Mouse (Mus musculus) hindbrain, postnatal 0 days (tissue): Measurements from ENCODE around the gene Ddx50. TPM values are rescaled to one million over a fixed set of nuclear protein-coding genes. Genes with fewer than 3 reads are reported as not detected.
"Not testable (repeated sequence)": the region's sequence is repeated elsewhere in the genome, so short reads cannot be mapped to it uniquely, and the experiment has no call there.

Experiments used
- ATAC-seq: fragments of 200-750 bp; cut with Nextera tagmentation; 2 replicates; pipeline ENCODE4 v1.8.0; 2017; ENCODE audit warnings: mild to moderate bottlenecking, moderate TSS enrichment, moderate library complexity
- DNase-seq: peaks from one replicate; pipeline ENCODE4 v3.0.0-alpha.2; 2015; ENCODE audit warnings: low spot score
- H3K27ac ChIP-seq: fragments of 300-500 bp; sonication (generic); 2 replicates; pipeline ENCODE4 v1.5.1; 2014; ENCODE audit warnings: mild to moderate bottlenecking
- H3K27me3 ChIP-seq: fragments of 300-500 bp; sonication (generic); 2 replicates; pipeline ENCODE4 v1.6.1; 2014; ENCODE audit warnings: low read length, mixed read lengths; ENCODE audit not compliant: insufficient read depth
- H3K36me3 ChIP-seq: fragments of 300-500 bp; sonication (generic); 2 replicates; pipeline ENCODE4 v1.6.1; 2014; ENCODE audit warnings: low read length, mixed read lengths; ENCODE audit not compliant: insufficient read depth
- H3K4me1 ChIP-seq: fragments of 300-500 bp; sonication (generic); 2 replicates; pipeline ENCODE4 v1.6.1; 2014; ENCODE audit warnings: antibody characterized with exemption, low read length, mixed read lengths; ENCODE audit not compliant: insufficient read depth
- H3K4me2 ChIP-seq: fragments of 300-500 bp; sonication (generic); 2 replicates; pipeline ENCODE4 v1.6.1; 2014; ENCODE audit warnings: low read depth, mild to moderate bottlenecking, low read length, moderate library complexity, mixed read lengths
- H3K4me3 ChIP-seq: fragments of 300-500 bp; sonication (generic); 2 replicates; pipeline ENCODE4 v1.5.1; 2014; ENCODE audit warnings: low read length
- H3K9ac ChIP-seq: fragments of 300-500 bp; sonication (generic); replicated peaks from 2 replicates; pipeline ENCODE4 v1.6.1; 2014; ENCODE audit warnings: mild to moderate bottlenecking, low read length, moderate library complexity, mixed read lengths
- H3K9me3 ChIP-seq: fragments of 300-500 bp; sonication (generic); 2 replicates; pipeline ENCODE4 v1.6.1; 2016; ENCODE audit warnings: low read length, mixed read lengths
- CTCF ChIP-seq: IDR thresholded peaks from 2 replicates; pipeline ENCODE4 v1.5.1; 2016; ENCODE audit warnings: antibody characterized with exemption, control low read depth, low read depth
- WGBS: fragments of 180-500 bp; shearing (Covaris S2); extraction: QIAGEN DNeasy Blood & Tissue Kit; methylation state at CpG from one replicate; pipeline ENCODE4 v1.1.7; 2014; 5-methylcytosine and 5-hydroxymethylcytosine counted together
- polyA plus RNA-seq: library from polyadenylated mRNA; unstranded; fragments of >200 nt; fragmentation: Nextera tagmentation; extraction: Ambion mirVana; gene quantifications from 2 replicates; pipeline ENCODE4 v1.2.1, GENCODE M21; 2015
- total RNA-seq: library from RNA; depleted of rRNA; stranded (reverse); fragments of >200 nt; gene quantifications from 2 replicates; pipeline ENCODE4 v1.2.3, GENCODE M21; 2014

The Ddx50 gene
- total and polyA plus RNA-seq, 2 experiments from 2014 or later = 27.5 to 77.5 TPM

- Histone ChIP-seq H3K4me2 (peak within 1 kb of the TSS; percentile 92), H3K9ac (peak within 1 kb of the TSS; percentile 61), H3K9me3 (no peaks in the 10 kb centered on the region), H3K4me1 (no peaks in the 10 kb centered on the region; the same call in 1 of the 2 replicates), H3K27me3 (no peaks in the 10 kb centered on the region), H3K36me3 (peaks cover 11% of the 10 kb centered on the region), H3K27ac (peak within 1 kb of the TSS; percentile 69), H3K4me3 (peak within 1 kb of the TSS; percentile 71)
- DNase-seq = peak; percentile 96
- TF ChIP-seq CTCF = no peak
- 7% methylated on average over 53 of the region's 53 CpGs for WGBS
- ATAC-seq = peak; percentile 99
These were observed 48.6 kb downstream of the Ddx50 start, which contains the start of gene Ddx21 for GRCm38 (mm10) chr10:62602177-62603040. Gene Ddx21 (minus strand): TSS chr10:62602281.

GRCm38 (mm10) chr10:62601833-62602176 lies 49.2 kb downstream of the Ddx50 start:
- peak overlapping the region; percentile 71 for H3K4me3 ChIP-seq
- ATAC-seq (peak; percentile 81), DNase-seq (no peak)
- H3K4me1 ChIP-seq = no peaks in the 10 kb centered on the region; the same call in 1 of the 2 replicates
- no peaks in the 10 kb centered on the region for H3K9me3 ChIP-seq
- H3K27me3 ChIP-seq = no peaks in the 10 kb centered on the region
- H3K4me2 ChIP-seq = peak overlapping the region; percentile 92
- peak overlapping the region; percentile 61 for H3K9ac ChIP-seq
- no peak for TF ChIP-seq CTCF
- WGBS = under 1% methylated on average over 23 of the region's 23 CpGs
- peaks cover 14% of the 10 kb centered on the region for H3K36me3 ChIP-seq
- peak overlapping the region; percentile 69; the same call in 1 of the 2 replicates for H3K27ac ChIP-seq

- Histone ChIP-seq H3K9me3 (no peaks in the 10 kb centered on the region), H3K4me3 (peak overlapping the region; percentile 71), H3K27me3 (no peaks in the 10 kb centered on the region), H3K36me3 (peaks cover 14% of the 10 kb centered on the region), H3K9ac (peak overlapping the region; percentile 61), H3K4me2 (peak overlapping the region; percentile 92), H3K27ac (no peak overlapping the region), H3K4me1 (no peaks in the 10 kb centered on the region; the same call in 1 of the 2 replicates)
- ATAC-seq = no peak
- TF ChIP-seq CTCF = no peak
- peak; percentile 17 for DNase-seq
- 14% methylated on average over 20 of the region's 20 CpGs for WGBS
These were observed 49.8 kb downstream of the Ddx50 start for GRCm38 (mm10) chr10:62601053-62601791.

GRCm38 (mm10) chr10:62600056-62600455 lies 51.0 kb downstream of the Ddx50 start:
- no peak for DNase-seq
- Histone ChIP-seq H3K9me3 (no peaks in the 10 kb centered on the region), H3K27me3 (no peaks in the 10 kb centered on the region), H3K27ac (no peak overlapping the region), H3K9ac (no peak overlapping the region), H3K4me2 (no peak overlapping the region), H3K36me3 (peaks cover 14% of the 10 kb centered on the region), H3K4me3 (no peak overlapping the region), H3K4me1 (no peaks in the 10 kb centered on the region; the same call in 1 of the 2 replicates)
- TF ChIP-seq CTCF = no peak
- 88% methylated on average over 6 of the region's 6 CpGs for WGBS
- no peak for ATAC-seq

GRCm38 (mm10) chr10:62599311-62599710 lies 51.7 kb downstream of the Ddx50 start:
- not testable (repeated sequence) for H3K9me3 ChIP-seq, H3K4me1 ChIP-seq, H3K27ac ChIP-seq, ATAC-seq, H3K4me2 ChIP-seq, H3K9ac ChIP-seq, H3K27me3 ChIP-seq, DNase-seq, H3K4me3 ChIP-seq
- WGBS = 95% methylated on average over 3 of the region's 3 CpGs
- peaks cover 19% of the 10 kb centered on the region for H3K36me3 ChIP-seq

- Histone ChIP-seq H3K9ac (no peak overlapping the region), H3K4me1 (no peaks in the 10 kb centered on the region), H3K36me3 (peaks cover 55% of the 10 kb centered on the region), H3K27me3 (no peaks in the 10 kb centered on the region), H3K27ac (no peak overlapping the region), H3K4me3 (no peak overlapping the region), H3K9me3 (no peaks in the 10 kb centered on the region), H3K4me2 (no peak overlapping the region)
- no peak for TF ChIP-seq CTCF
- 73% methylated on average over 7 of the region's 7 CpGs for WGBS
- DNase-seq = no peak
- ATAC-seq = no peak
These were observed 58.5 kb downstream of the Ddx50 start for GRCm38 (mm10) chr10:62592496-62592895.
